ENCODE assay signal across 8 mouse cellular contexts in genomic region chrX:72987520-72987905, GRCm38 (mm10). TPM values are rescaled to one million over a fixed set of nuclear protein-coding genes. Genes with fewer than 3 reads are reported as not detected.
DNase-seq lines count a peak whose midpoint lies in the region; ATAC-seq lines count a peak whose summit lies in the region.

No protein-coding gene starts in this region.

- no peaks in the 10 kb centered on the region for H3K36me3 ChIP-seq in lung, embryonic 16.5 days (ENCODE audit: control insufficient read depth, insufficient read depth, low read length)
- H3K36me3 ChIP-seq in forebrain, embryonic 12.5 days (replicated peaks) = no peaks in the 10 kb centered on the region
- H3K36me3 ChIP-seq in limb, embryonic 11.5 days (ENCODE audit: control insufficient read depth, insufficient read depth, low read length) = no peaks in the 10 kb centered on the region
- no peaks in the 10 kb centered on the region for H3K36me3 ChIP-seq in neural tube, embryonic 15.5 days

- WGBS in lung, embryonic 16.5 days = 16% methylated on average over 14 of the region's 14 CpGs
- WGBS in forebrain, embryonic 12.5 days = 27% methylated on average over 14 of the region's 14 CpGs
- WGBS in limb, embryonic 11.5 days = 22% methylated on average over 12 of the region's 14 CpGs
- WGBS in neural tube, embryonic 15.5 days = 31% methylated on average over 14 of the region's 14 CpGs

- no peak for ATAC-seq in lung, embryonic 16.5 days (ENCODE audit: low read depth)
- no peak for ATAC-seq in forebrain, embryonic 12.5 days (ENCODE audit: low FRiP score)
- no peak for ATAC-seq in limb, embryonic 11.5 days (ENCODE audit: insufficient number of reproducible peaks, low FRiP score, low TSS enrichment, low read depth)
- no peak for ATAC-seq in neural tube, embryonic 15.5 days (ENCODE audit: low FRiP score)

- DNase-seq in lung, postnatal 14 days = no peak
- DNase-seq in limb, embryonic 11.5 days (ENCODE audit: low spot score) = no peak
- DNase-seq in embryo, embryonic 10.5 days (ENCODE audit: low spot score) = no peak
- no peak for DNase-seq in spleen, postnatal 10 days (ENCODE audit: low spot score in 2 of 2)
- no peak for DNase-seq in cerebellum, adult 11-12 months

- H3K9me3 ChIP-seq in lung, embryonic 16.5 days (ENCODE audit: control insufficient read depth, low read length) = no peaks in the 10 kb centered on the region
- H3K9me3 ChIP-seq in forebrain, embryonic 12.5 days = no peaks in the 10 kb centered on the region
- H3K9me3 ChIP-seq in limb, embryonic 11.5 days (ENCODE audit: control insufficient read depth, low read length) = no peaks in the 10 kb centered on the region
- H3K9me3 ChIP-seq in neural tube, embryonic 15.5 days (replicated peaks) = no peaks in the 10 kb centered on the region

- no peaks in the 10 kb centered on the region for H3K4me1 ChIP-seq in lung, embryonic 16.5 days (replicated peaks; ENCODE audit: control insufficient read depth, insufficient read depth, low read length)
- H3K4me1 ChIP-seq in forebrain, embryonic 12.5 days = no peaks in the 10 kb centered on the region
- H3K4me1 ChIP-seq in limb, embryonic 11.5 days (ENCODE audit: control insufficient read depth, insufficient read depth, low read length) = no peaks in the 10 kb centered on the region
- H3K4me1 ChIP-seq in neural tube, embryonic 15.5 days = no peaks in the 10 kb centered on the region

- H3K9ac ChIP-seq in lung, embryonic 16.5 days (ENCODE audit: low read length) = peak overlapping the region; percentile 56
- H3K9ac ChIP-seq in forebrain, embryonic 12.5 days = 0 out of 2 replicates have a peak overlapping the region, but pooled peaks have one; percentile 36
- peak overlapping the region; percentile 55; the same call in 1 of the 2 replicates for H3K9ac ChIP-seq in limb, embryonic 11.5 days (ENCODE audit: low read length)
- no peak overlapping the region for H3K9ac ChIP-seq in neural tube, embryonic 15.5 days (replicated peaks)

- H3K4me3 ChIP-seq in lung, embryonic 16.5 days (ENCODE audit: low read length) = peak overlapping the region; percentile 50
- peak overlapping the region; percentile 38 for H3K4me3 ChIP-seq in forebrain, embryonic 12.5 days (replicated peaks)
- H3K4me3 ChIP-seq in limb, embryonic 11.5 days (ENCODE audit: low read depth, low read length) = peak overlapping the region; percentile 30
- H3K4me3 ChIP-seq in neural tube, embryonic 15.5 days (replicated peaks) = peak overlapping the region; percentile 38

- H3K27me3 ChIP-seq in lung, embryonic 16.5 days (ENCODE audit: control insufficient read depth, insufficient read depth, low read depth, low read length) = no peaks in the 10 kb centered on the region; the same call in 1 of the 2 replicates
- peaks cover 20% of the 10 kb centered on the region; the same call in 1 of the 2 replicates for H3K27me3 ChIP-seq in forebrain, embryonic 12.5 days
- H3K27me3 ChIP-seq in limb, embryonic 11.5 days (ENCODE audit: control insufficient read depth, insufficient read depth, low read length) = 0 out of 2 replicates have a peak, but pooled peaks cover 5% of the 10 kb centered on the region
- peaks cover 8% of the 10 kb centered on the region; the same call in 1 of the 2 replicates for H3K27me3 ChIP-seq in neural tube, embryonic 15.5 days (replicated peaks)

- peak overlapping the region; percentile 71 for H3K4me2 ChIP-seq in lung, embryonic 16.5 days (ENCODE audit: low read depth, low read length)
- peak overlapping the region; percentile 56 for H3K4me2 ChIP-seq in forebrain, embryonic 12.5 days
- H3K4me2 ChIP-seq in limb, embryonic 11.5 days (ENCODE audit: low read depth, severe bottlenecking) = peak overlapping the region; percentile 52
- H3K4me2 ChIP-seq in neural tube, embryonic 15.5 days = peak overlapping the region; percentile 71

- no peak overlapping the region for H3K27ac ChIP-seq in lung, embryonic 16.5 days (ENCODE audit: low read length)
- no peak overlapping the region for H3K27ac ChIP-seq in forebrain, embryonic 12.5 days
- H3K27ac ChIP-seq in limb, embryonic 11.5 days (replicated peaks; ENCODE audit: low read depth, low read length) = no peak overlapping the region
- H3K27ac ChIP-seq in neural tube, embryonic 15.5 days (replicated peaks) = no peak overlapping the region

RNA-seq across cellular contexts. Expression of gene Zfp185, which starts 0.4 kb away (rescaled TPM):
- 8.7 and 10.1 TPM in 2 replicates for polyA plus RNA-seq in lung, embryonic 16.5 days (2015; fragmentation: Nextera tagmentation; extraction: Ambion mirVana)
- polyA plus RNA-seq in forebrain, embryonic 12.5 days (2016; fragmentation: Nextera tagmentation; extraction: Ambion mirVana) = 2.4 and 3.3 TPM in 2 replicates
- polyA plus RNA-seq in limb, embryonic 11.5 days (2014; fragmentation: Nextera tagmentation; extraction: Ambion mirVana) = 4.7 and 4.8 TPM in 2 replicates
- 1.1 and 1.4 TPM in 2 replicates for polyA plus RNA-seq in neural tube, embryonic 15.5 days (2015; fragmentation: Nextera tagmentation; extraction: Ambion mirVana)

RNA-seq across cellular contexts. Expression of gene Pnma5, which starts 49.4 kb away (rescaled TPM):
- polyA plus RNA-seq in lung, embryonic 16.5 days (2015; fragmentation: Nextera tagmentation; extraction: Ambion mirVana) = not detected in 2 replicates
- polyA plus RNA-seq in forebrain, embryonic 12.5 days (2016; fragmentation: Nextera tagmentation; extraction: Ambion mirVana) = not detected in 2 replicates
- polyA plus RNA-seq in limb, embryonic 11.5 days (2014; fragmentation: Nextera tagmentation; extraction: Ambion mirVana) = not detected in 2 replicates
- polyA plus RNA-seq in neural tube, embryonic 15.5 days (2015; fragmentation: Nextera tagmentation; extraction: Ambion mirVana) = 0.23 TPM in 2 replicates
